Mouse (Mus musculus): ENCODE measurements at regions not wholly inside any gene's neighbourhood (a gene's known extent, or its start where the extent isn't known, plus 50 kb on each side); places are given as distances from the start of the nearest gene placed in this dataset.
A peak's percentile ranks its signal among the peaks of the same experiment; 100 is the strongest.

DNA sequence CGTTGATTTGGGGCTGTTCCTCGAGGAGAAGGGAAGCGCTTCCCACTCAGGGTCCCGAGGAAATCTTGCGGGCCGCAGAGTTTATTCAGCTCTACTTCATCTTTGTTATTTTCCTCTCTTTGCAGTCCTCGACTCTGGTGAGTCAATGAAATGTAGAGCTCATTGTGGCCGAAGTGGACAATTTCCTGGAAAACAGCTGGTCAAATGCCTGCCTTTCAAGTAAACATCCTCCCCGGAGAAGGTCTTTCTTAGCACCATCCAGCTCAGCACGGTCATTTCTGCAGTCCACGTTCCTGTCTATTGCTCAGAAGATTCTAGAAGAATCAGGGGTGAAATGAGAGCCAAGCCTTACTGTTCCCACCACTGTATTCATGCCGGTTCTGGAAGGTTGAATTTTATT lies 133.0 kb downstream of the Bcas1 start:
- DNase-seq (ENCODE audit: low spot score in 2 of 2): no peak

DNA sequence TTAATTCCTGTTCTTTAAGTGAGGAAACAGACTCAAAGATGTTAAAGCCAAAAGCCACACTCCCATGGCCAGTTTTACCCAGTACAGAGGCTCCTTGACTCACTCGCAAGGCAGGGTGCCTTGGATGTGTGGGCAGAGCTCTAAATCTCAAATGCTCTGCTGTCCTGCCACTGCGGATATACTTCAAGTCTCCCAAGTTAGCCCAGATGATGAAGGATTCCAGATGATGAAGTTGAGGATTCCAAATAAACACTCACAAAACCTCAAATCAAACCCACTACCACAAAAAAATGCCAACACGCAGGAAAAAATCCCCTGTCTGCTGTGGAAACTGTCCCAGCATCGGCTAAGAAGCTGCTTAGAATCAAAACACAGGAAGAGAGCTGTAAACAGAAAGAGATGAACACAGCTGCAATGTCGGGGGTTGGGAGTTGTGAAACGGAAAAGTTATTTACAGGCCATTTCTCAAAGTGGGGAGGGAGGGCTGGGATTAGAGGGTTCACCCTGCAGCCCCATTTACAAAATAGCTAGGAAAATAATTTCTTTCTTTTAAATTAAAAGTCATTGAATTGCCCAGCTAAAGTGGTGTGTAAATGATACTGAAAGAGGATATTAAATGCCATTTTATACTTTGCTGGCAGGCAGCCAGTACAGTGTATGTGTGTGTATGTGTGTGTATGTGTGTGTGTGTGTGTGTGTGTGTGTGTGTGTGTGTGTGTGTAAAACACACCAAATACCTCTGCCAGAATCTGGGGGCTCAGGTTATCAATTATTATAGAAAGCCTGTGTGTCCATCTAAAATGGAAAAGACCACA lies 135.6 kb downstream of the Bcas1 start:
- DNase-seq (ENCODE audit: low spot score in 2 of 2): no peak

DNA sequence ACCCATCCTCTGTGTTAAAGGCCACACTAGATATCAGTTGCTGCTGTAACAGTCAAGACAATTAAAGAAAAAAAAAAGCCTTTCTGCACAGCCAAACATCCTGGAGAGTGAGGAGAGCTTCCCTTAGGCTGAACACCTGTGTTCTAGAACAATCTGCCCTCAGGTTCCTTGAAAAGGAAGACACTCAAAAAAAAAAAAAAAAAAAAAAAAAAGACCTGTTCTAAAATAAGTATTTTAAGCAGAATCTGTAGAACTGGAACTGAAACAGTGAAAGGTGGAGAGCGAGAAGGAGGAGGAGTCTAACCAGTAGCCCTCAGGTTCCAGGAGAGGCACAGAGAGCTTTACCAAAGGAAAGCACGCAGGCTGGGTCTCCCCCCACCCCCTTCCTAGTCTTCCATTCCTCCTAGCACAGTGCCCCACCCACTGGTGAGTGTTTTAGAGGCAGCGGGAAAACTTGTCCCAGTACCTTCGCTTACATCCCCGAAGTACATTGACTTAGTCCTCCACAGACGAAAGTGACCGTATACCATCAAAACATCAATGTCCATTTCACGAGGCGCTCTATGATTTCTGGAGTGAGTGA lies 138.2 kb downstream of the Bcas1 start:
- no peak for DNase-seq (ENCODE audit: low spot score in 2 of 2)

DNA sequence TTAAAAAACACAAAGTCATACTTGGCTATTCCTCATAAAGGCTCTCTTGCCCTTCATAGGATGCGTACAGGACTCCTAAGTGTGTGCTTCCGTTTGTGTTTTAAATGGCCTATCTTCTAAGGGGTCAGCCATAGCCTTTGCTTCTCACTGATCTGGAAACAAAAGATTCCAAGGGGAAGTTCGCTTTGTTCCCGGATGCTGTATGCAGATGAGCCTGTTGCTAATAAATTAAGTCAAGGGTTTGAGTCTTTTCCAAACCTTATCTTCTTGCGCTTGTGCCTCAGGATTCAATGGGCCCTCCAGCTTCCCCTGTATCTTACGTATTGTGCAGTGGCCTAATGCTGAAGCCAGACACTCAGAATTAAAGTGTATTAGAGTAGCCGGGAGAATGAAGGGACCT lies 138.9 kb downstream of the Bcas1 start:
- no peak for DNase-seq (ENCODE audit: low spot score in 2 of 2)

DNA sequence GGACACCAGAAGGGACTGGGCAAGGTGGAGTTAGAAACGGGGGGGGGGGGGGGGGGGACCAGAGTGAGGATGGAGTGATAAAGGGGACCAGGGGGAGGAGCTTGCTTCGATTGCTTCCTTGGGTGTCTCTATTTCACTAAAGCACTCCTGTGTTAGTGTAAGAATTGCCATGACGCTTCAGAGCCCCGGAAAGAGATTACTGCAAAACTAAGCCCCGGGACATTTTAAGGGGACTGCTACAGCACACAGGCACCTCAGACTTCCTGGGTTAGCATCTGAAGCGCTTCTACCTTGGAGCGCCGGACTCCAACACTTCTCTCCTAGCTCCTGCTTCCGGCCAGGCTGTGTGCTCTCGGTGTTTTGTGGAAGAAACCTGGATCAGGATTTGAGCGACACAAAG lies 139.4 kb downstream of the Bcas1 start:
- DNase-seq (ENCODE audit: low spot score in 2 of 2): no peak

DNA sequence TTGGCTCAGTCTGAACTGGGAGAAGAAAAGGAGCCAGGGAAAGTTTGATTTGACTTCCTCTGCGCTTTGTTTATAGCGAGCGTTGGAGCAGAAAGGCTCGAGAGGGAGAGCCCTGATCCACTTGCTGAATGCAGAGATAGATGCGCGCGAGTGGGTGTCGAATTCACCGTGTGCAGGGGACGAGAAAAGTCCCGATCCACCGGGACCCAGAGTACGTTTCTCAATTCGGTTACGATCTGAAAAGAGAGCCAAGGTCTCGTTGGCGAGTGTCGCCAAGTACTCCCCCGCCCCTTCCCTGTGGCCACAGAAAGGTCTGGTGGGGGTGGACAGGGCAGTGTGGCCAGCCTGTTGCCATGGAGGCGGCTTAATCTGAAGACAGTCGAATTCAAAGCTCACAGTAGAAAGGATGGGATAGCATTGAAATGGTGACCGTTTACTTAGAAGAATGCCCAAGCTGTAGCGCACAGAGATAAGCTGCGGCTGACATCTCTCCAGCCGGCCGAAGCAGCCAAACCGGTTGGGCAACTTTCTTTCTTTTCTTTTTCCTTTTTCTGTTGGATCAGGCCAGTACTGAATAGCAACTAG lies 139.5 kb upstream of the Zfp217 start:
- DNase-seq (ENCODE audit: low spot score in 2 of 2): peak; percentile 34 to 38

DNA sequence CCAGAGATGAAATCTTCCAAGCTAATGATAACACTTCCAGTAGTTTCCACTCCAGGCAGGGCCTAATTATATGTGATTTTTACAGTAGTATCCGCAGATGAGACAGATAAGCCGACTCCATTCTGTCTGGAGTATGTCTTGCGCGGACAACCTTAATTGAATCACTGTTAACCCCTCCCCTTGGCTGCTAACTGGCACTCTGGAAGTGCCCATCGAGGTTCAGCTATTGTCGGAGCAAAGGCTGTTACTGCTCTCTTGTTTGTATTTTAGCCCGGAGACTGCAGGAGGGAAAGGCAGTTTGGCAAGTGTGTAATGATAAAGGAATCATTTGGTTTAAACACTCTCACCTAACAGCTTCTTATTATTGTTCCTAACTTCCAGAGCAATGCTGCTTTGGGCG lies 138.9 kb upstream of the Zfp217 start:
- DNase-seq (ENCODE audit: low spot score in 2 of 2): no peak

DNA sequence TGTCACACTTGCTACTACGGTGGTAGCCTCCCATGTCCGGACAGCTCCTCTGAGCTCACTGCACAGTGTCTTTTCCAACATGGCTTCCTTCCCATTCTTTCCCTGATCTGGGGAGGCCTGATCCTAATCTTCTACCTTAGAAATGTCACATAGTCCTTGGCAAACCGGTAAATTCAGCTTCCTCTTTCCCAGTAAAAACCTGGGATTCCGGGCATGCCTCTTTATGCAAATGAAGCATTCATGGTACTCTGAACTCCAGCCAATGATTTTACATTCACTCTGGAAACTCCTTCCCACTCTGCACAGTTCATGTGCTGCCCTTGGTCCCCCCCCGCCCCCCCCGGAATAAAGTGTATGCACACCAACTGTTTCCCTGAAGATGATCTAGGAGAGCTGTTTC lies 134.6 kb upstream of the Zfp217 start:
- DNase-seq (ENCODE audit: low spot score in 2 of 2): no peak

DNA sequence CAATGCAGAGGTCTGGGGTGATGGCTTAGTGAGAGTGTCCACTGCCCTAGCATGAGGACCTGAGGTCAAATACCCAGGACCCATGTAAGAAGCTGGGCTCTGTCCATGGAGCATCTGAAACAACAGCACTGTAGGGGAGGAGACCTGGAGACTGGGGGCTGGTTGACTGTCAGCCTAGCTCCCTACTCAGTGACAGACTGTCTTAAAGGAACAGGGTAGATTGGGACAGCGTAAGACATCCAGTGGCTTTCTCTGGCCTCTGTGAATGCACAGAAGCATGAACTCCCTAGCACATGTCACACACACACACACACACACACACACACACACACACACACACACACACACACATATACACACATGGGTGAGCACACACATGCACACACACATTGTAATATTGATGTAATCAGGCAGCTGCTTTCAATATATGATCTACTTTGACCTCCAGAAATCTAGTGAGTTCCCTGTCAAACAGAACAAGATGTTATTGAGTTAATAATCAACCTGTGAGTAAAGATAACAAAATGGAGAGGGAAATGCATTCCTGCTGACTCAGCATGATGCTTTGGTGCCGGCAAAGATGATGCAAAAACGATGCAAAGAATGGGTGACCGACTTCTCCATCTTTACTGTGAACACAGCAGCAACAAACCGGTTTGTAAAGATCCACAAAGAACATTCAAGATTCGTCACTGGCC lies 133.6 kb upstream of the Zfp217 start:
- no peak for DNase-seq (ENCODE audit: low spot score in 2 of 2)

DNA sequence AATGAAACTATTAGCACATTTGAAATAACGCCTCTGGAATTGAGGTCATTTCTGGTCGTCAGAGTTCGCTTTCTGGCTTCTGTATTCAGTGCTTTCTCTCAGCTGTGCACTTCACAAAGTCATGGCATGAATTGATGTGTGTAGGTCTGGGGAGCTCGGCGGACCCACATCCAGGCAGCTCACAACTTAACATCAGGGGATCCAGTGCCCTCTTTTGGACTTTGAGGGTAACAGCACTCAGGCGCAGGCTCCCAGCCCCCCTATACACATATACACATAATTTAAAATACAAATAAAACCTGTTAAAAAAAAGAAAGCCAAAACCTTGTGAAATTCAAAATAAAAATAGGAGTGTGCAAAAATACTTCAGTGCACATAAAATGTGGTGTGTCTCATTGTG lies 132.8 kb upstream of the Zfp217 start:
- no peak for DNase-seq (ENCODE audit: low spot score in 2 of 2)

DNA sequence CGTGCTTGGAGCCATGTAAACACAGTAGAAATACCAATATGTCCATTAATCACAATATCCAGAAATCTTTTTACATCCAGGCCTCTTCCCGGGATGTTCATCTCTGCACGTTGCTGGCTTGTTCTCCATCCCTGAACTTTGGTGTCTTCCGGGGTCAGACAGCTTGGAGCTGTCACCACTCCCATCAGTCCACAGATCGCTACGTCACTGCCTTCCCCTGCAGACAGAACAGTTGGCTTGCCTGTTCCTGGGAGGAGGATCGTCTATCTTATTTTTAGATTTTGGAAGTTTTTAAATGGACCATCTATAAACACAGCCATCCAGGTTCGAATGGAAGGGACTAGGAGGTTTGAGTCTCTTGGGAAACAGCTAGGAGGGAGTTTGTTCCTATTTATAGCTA lies 130.0 kb upstream of the Zfp217 start:
- DNase-seq (ENCODE audit: low spot score in 2 of 2): no peak

DNA sequence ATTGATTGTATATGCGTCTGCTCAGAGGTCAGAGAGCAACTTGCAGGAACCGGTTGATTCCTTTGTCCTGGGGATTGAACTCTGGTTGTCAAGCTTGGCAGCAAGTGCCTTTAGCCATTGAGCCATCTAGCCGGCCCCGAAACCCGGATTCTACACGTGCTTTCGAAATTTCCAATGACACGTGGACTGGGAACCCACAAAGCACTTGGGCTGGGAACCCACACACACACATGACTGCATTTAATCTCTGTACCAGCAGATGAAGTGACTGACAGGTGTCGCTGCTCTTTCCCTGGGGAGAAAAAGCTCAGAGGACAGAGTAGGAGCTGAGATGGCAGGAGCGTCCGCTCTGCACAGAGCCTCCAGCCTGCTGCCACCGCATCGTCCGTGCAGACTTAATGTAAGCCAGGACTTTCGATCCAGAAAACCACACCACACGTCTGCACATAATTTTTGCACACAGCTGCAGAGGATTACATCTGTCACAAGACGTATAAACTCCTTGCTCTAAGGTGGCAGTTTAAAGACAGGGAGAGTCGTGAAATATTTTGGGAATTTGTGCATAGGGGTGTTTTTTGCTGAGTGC lies 129.4 kb upstream of the Zfp217 start:
- no peak for DNase-seq (ENCODE audit: low spot score in 2 of 2)

DNA sequence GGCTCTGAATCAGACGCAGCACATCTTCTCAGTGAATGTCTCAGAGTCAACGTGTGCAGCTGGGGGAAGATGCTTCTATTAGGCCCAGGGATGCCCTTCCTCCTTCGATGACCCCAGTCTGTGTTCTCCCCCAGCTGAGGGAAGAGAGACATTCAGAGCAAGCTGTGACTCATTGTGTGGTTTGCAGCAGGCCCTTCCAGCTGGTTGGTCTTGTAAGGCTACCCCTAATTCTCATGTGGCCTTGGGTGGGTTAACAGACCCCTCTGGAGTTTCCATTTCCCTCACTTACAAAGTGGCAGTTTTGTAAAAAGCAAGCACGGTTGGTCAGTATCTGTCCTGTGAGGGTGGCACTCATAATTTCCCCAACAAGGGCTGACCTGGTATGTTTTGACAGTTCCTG lies 127.8 kb upstream of the Zfp217 start:
- DNase-seq (ENCODE audit: low spot score in 2 of 2): no peak

DNA sequence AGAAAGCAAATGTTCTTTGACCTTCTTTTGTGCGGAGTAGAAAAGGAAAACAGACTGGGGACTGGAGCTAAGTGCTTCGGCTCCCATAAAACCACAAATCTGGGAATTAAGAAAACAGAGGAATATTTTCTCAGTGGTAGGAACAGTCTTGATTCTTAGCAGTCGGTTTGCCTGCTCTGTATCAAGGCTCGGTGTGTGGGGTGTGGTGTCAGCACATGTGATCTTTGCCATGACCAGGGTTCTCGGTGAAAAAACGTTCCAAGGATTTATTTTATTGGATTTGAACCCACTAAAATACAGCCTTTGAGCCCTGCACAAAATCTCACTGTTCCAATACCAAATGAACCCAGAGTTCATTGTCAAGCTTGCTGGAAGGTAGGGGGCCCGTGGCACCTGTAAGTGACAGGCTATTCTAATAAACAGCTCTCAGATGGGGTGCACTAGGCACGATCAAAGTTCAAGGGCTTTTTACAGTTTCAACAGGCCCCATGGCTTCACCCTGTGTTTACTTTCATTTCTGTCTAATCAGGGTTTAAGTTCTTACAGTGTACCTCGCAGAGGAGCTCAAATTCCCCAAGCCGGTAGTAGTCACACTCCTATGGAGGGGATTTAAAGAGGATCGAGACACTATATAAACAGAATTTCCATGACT lies 122.1 kb upstream of the Zfp217 start:
- DNase-seq (ENCODE audit: low spot score in 2 of 2): no peak

DNA sequence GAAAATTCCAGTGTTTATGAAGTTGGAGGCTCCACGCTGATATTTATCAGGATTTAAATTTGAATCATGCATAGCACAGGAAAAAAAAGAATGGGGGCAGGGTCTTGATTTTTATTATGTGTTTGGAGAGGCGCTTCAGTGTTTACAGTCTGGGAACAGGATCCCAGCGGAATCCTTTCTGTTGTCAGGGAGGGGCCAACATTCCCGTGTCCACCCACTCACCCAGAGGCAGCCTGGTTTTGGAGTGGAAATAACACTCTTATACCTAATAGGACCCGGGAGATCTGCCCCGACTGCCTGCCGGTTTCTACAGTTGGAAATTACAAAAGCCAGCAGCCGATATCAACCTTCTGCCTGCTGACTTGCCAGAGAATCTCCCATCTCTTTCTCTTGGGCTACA lies 120.2 kb upstream of the Zfp217 start:
- no peak for DNase-seq (ENCODE audit: low spot score in 2 of 2)

DNA sequence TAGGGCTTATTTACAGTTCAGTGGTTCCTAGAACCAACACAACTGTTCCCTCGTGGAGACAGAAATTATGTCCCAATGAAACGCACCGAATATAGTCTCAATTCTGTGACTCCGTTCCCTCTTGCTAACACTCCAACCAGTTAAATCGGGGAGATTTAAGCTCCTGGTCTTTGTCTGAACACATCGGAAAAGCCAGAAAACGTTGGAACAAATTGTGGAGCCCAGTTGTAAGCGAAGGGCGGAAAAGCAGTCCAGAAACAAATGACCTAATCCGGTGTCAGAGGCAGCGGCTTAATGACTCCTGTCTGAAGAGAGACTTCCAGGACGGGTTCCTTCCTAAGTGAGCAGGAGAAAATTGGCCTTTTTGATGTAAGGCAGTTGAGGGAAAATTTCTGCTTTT lies 119.2 kb upstream of the Zfp217 start:
- no peak for DNase-seq (ENCODE audit: low spot score in 2 of 2)

DNA sequence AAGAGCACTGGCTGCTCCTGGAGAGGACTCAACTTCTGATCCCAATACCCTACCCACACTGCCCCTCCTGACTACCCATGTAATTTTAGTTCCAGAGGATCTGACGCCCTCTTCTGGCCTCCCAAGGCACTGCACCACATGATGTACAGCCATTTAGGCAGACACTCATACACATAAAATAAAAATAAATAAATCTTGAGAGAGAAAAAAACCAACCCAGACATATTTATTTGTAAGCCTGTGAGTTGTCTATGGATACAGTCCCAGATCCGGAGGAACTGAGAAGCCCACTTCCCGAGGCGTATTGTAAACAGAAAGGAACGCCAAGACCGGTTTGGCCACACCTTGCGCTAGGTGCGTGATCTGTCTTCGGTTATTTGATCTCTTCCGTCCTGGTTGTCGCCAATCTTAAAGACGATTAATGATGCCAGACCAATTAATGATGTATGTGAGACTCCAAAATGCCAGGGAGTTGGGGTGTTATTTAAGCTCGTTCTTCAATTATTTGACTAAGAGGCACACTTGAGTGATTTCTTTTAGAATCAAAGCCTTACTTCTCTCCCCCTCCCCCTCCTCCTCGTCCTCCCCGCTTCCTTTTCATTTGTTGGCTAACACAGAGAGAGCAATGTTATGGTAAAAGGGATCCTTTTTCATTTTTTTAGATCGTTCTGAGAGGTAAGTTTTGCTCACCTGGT lies 118.7 kb upstream of the Zfp217 start:
- no peak for DNase-seq (ENCODE audit: low spot score in 2 of 2)

DNA sequence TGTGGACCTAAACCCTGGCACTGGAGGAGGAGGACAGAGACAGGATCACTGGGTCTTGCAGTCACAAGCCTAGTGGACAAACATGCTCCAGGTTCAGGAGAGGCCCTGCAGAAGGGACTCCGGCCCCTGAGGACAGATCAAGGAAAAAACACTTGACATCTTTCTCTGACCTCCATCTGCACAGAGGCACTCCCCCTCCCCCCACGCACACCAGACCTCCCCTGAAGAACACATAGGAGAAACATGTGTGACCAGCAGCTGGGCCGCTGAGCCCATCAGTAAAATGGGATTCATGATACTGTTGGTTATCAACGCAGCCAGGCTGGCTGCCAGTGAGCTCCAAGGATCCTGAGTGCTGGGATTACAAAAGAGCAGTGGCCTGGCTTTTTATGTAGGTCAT lies 115.7 kb upstream of the Zfp217 start:
- DNase-seq (ENCODE audit: low spot score in 2 of 2): no peak

DNA sequence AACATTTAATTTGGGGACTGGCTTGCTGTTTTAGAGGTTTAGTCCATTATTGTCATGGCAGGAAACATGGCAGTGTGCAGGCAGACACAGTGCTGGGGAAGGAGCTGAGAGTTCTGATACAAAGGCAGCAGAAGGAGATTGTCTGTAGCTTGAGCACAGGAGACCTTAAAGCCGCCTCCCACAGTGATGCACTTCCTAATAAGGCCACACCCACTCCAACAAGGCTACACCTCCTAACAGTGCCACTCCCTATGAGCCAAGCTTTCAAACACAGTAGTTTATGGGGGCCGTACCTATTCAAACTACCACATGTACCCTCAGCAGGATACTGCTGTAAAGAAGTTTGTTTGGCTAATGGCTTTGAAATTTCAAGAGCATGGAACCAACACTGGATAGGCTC lies 113.3 kb upstream of the Zfp217 start:
- DNase-seq (ENCODE audit: low spot score in 2 of 2): no peak

DNA sequence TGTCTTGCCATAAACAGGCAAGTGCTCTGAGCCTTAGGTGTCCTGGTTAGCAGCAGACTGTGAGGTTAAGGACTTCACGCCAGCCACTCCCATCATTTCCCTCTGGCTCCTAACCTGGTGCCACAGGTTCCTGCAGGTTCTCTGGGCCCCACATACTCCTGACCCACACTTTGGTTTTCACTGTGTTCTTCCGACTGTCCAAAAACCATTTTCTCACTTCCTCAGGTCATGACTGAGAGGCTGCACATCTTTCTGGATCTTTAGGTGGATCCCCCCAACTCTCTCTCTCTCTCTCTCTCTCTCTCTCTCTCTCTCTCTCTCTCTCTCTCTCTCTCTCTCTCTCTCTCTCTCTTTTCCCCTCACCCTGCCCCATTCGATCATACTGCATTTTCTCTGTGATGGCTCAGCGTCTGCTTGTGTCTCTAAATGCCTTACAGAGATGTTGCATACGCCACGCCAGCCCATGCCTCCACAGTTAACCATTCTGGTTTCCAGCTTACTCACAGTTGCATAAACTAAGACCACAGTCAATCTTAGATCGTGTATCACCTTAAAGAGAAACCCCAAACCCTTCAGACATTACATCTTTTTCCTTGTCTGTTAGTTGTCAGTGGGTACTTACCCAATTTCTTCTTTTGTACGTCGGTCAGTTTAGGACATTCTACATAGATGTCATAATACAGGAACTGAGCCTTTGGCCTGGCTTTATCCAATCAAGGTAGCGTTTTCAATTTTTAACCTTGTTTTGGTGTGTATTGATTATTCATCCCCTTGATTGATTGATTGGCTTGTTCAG lies 112.0 kb upstream of the Zfp217 start:
- DNase-seq (ENCODE audit: low spot score in 2 of 2): no peak
